13 mouse cellular contexts compared by ENCODE assay signal in the genomic region with DNA sequence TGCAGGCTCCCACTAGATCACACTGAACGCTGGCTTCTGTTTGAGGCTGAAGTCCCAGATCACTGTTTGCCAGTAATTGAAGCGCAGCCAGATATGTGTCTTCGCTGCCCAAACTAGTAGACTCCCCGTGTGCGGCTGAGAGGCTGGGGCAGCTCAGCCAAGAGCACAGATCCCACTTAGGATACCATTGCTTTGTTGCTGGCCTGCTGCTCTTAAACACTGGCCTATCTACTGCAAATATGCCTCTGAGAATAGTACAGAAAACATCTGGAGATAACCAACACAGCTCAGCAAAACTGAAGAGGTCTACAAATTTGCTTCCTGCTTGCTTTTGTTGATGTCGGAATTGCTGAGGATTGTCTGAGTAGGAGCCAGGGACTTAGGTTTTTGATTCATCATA. TPM values are rescaled to one million over a fixed set of nuclear protein-coding genes. Genes with fewer than 3 reads are reported as not detected.
DNase-seq lines count a peak whose midpoint lies in the region; ATAC-seq lines count a peak whose summit lies in the region.
"Had no signal": no experiment of that assay in that cellular context is flagged by ENCODE, and none has a peak within 500 bp of the region (broad histone marks: within the 10 kb centered on the region; RNA-seq: fewer than 3 reads in every experiment).

No protein-coding gene starts in this region.

- peak overlapping the region; percentile 58 for H3K27ac ChIP-seq in heart, embryonic 15.5 days
- H3K27ac ChIP-seq: liver, embryonic 15.5 days had no signal

- H3K27me3 ChIP-seq in heart, embryonic 15.5 days = no peaks in the 10 kb centered on the region

- no peak overlapping the region for H3K9ac ChIP-seq in heart, embryonic 15.5 days
- H3K9ac ChIP-seq: liver, embryonic 15.5 days had no signal

- ATAC-seq in heart, embryonic 15.5 days (replicated peaks; ENCODE audit: insufficient number of reproducible peaks, insufficient read depth, low FRiP score, low read depth) = peak; percentile 70; the same call in 1 of the 2 replicates

- DNase-seq in heart, adult 18-20 months = peak; percentile 78 to 88
- DNase-seq in heart, adult 8-10 months (ENCODE audit: low spot score) = no peak
- DNase-seq in right cerebral cortex, postnatal 25 days = peak; percentile 5
- DNase-seq in right cerebral cortex, postnatal 4 days = no peak
- peak; percentile 48 for DNase-seq in skeletal muscle tissue, adult 2 months (ENCODE audit: low read depth, low spot score)
- DNase-seq in Muller cell, postnatal 12 days (ENCODE audit: inconsistent ontology term) = no peak
- DNase-seq: adrenal gland, adult 8-10 months; midbrain, embryonic 14.5 days had no signal

- H3K9me3 ChIP-seq in heart, embryonic 15.5 days (replicated peaks) = no peaks in the 10 kb centered on the region
- H3K9me3 ChIP-seq: G1E; liver, embryonic 15.5 days had no signal

- no peak overlapping the region for H3K4me3 ChIP-seq in heart, embryonic 15.5 days
- H3K4me3 ChIP-seq: liver, embryonic 15.5 days had no signal

- H3K4me1 ChIP-seq in heart, embryonic 15.5 days (replicated peaks) = peaks cover 16% of the 10 kb centered on the region

- 22% methylated on average over 6 of the region's 6 CpGs for WGBS in heart, embryonic 15.5 days

- no peak overlapping the region for H3K4me2 ChIP-seq in heart, embryonic 15.5 days
- H3K4me2 ChIP-seq: liver, embryonic 15.5 days had no signal

- peaks cover 37% of the 10 kb centered on the region for H3K36me3 ChIP-seq in heart, embryonic 15.5 days

RNA-seq across cellular contexts. Expression of gene Coro6, which starts 5.3 kb away (rescaled TPM):
- total RNA-seq in heart, adult 18-20 months (2021) = 100 to 1,000 TPM; 207 to 208 TPM
- total RNA-seq in heart, adult 8-10 months (2022) = 100 to 1,000 TPM; 221 to 251 (median 232) TPM
- polyA plus RNA-seq in heart, embryonic 15.5 days (2015; fragmentation: Nextera tagmentation; extraction: Ambion mirVana) = 42.4 and 43.7 TPM in 2 replicates
- total RNA-seq: hematopoietic stem cell, adult 5-6 weeks had no signal
- polyA plus RNA-seq: G1E had no signal

RNA-seq across cellular contexts. Expression of gene Ankrd13b, which starts 32.6 kb away (rescaled TPM):
- 10 to 100 TPM in 1 of 2 experiments, 1 to 10 TPM in 1; 9.2 to 11.2 TPM for total RNA-seq in heart, adult 18-20 months (2021)
- total RNA-seq in heart, adult 8-10 months (2022) = 10 to 100 TPM in 2 of 4 experiments, 1 to 10 TPM in 2; 7.5 to 11.6 (median 9.9) TPM
- polyA plus RNA-seq in heart, embryonic 15.5 days (2015; fragmentation: Nextera tagmentation; extraction: Ambion mirVana) = 3.2 and 4.9 TPM in 2 replicates
- total RNA-seq: neutrophil, adult 5-6 weeks had no signal

RNA-seq across cellular contexts. Expression of gene Git1, which starts 36.5 kb away (rescaled TPM):
- total RNA-seq in heart, adult 18-20 months (2021) = 10 to 100 TPM; 54.7 to 58.9 TPM
- total RNA-seq in heart, adult 8-10 months (2022) = 10 to 100 TPM; 53.5 to 63.3 (median 57.1) TPM
- polyA plus RNA-seq in heart, embryonic 15.5 days (2015; fragmentation: Nextera tagmentation; extraction: Ambion mirVana) = 6.8 and 10.0 TPM in 2 replicates

RNA-seq across cellular contexts. Expression of gene Abhd15, which starts 58.1 kb away (rescaled TPM):
- total RNA-seq in heart, adult 18-20 months (2021) = 1 to 10 TPM; 2.7 to 4.5 TPM
- total RNA-seq in heart, adult 8-10 months (2022) = 1 to 10 TPM; 1.7 to 3.2 (median 2.2) TPM
- polyA plus RNA-seq in heart, embryonic 15.5 days (2015; fragmentation: Nextera tagmentation; extraction: Ambion mirVana) = 2.2 and 4.5 TPM in 2 replicates

RNA-seq across cellular contexts. Expression of gene Trp53i13, which starts 58.9 kb away (rescaled TPM):
- 10 to 100 TPM in 1 of 2 experiments, 1 to 10 TPM in 1; 8.3 to 10.6 TPM for total RNA-seq in heart, adult 18-20 months (2021)
- total RNA-seq in heart, adult 8-10 months (2022) = 10 to 100 TPM; 10.5 to 12.4 (median 11.4) TPM
- polyA plus RNA-seq in heart, embryonic 15.5 days (2015; fragmentation: Nextera tagmentation; extraction: Ambion mirVana) = 26.3 and 32.2 TPM in 2 replicates

Comparison
In these comparisons a context has a peak if more than half of its experiments do, and no peak if none do; other contexts are left out.
1. DNase-seq: peak in heart, adult 18-20 months (2 of 2), right cerebral cortex, postnatal 25 days (single experiment) and skeletal muscle tissue, adult 2 months (single experiment); none in heart, adult 8-10 months (single experiment), right cerebral cortex, postnatal 4 days (single experiment) and Muller cell, postnatal 12 days (single experiment).